Mouse (Mus musculus) embryonic fibroblast, embryonic 13.5 days (primary cell): ENCODE data around the gene Cit.

Source experiments
- CTCF ChIP-seq: IDR thresholded peaks from 2 replicates; pipeline ENCODE4 v1.5.1; 2011; ENCODE audit warnings: mild to moderate bottlenecking, control low read depth, low read length, moderate library complexity, borderline replicate concordance; ENCODE audit not compliant: insufficient read depth
- POLR2A ChIP-seq: IDR thresholded peaks from 2 replicates; pipeline ENCODE4 v1.6.1; 2011; ENCODE audit warnings: low read depth, mild to moderate bottlenecking, control low read depth, low read length, moderate library complexity

DNA sequence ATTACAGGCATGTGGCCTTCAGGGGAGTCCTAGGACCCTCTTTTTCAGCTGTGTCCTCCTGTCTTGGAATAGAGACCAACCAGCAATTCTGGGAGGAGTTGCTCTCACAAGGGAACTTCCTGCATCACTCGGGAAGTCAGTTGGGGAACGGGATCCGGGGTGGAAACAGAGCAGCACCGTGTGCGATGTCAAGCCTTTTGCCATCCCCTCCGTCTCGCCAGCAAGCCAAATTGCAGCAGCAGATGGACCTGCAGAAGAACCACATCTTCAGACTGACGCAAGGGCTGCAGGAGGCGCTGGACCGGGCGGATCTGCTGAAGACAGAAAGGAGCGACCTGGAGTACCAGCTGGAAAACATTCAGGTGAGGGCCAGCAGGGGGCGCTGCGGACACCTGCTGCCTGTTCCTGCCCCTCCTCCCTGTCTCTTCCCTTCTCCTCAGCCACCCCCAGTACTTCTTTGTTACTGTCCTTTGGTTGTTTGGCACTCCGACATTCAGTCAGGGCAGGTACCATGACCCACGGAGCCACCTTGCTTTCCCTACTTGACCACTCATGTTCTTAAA is 134.1 kb downstream of the Cit start:
- no peak for TF ChIP-seq POLR2A
- peak; percentile 49; the same call in 1 of the 2 replicates for TF ChIP-seq CTCF
